ENCODE assay signal across 8 mouse cellular contexts in genomic region chr8:57569400-57569795, GRCm38 (mm10). TPM values are rescaled to one million over a fixed set of nuclear protein-coding genes. Genes with fewer than 3 reads are reported as not detected.
DNase-seq lines count a peak whose midpoint lies in the region; ATAC-seq and TF ChIP-seq lines count a peak whose summit lies in the region.
"Had no signal": no experiment of that assay in that cellular context is flagged by ENCODE, and none has a peak within 500 bp of the region (broad histone marks: within the 10 kb centered on the region; RNA-seq: fewer than 3 reads in every experiment).

No protein-coding gene starts in this region.

- TF ChIP-seq CTCF in left cerebral cortex, adult 2 months (IDR thresholded peaks at IDR 0.05) = peak; percentile 43

- H3K27me3 ChIP-seq in hindbrain, embryonic 13.5 days = no peaks in the 10 kb centered on the region
- no peaks in the 10 kb centered on the region for H3K27me3 ChIP-seq in neural tube, embryonic 14.5 days (ENCODE audit: control insufficient read depth, insufficient read depth, low read length)
- H3K27me3 ChIP-seq: heart, embryonic 15.5 days had no signal

- H3K27ac ChIP-seq in left cerebral cortex, adult 2 months = no peak overlapping the region
- H3K27ac ChIP-seq in hindbrain, embryonic 13.5 days = no peak overlapping the region
- H3K27ac ChIP-seq in neural tube, embryonic 14.5 days (ENCODE audit: low read depth, low read length) = no peak overlapping the region
- H3K27ac ChIP-seq: heart, embryonic 15.5 days had no signal

- DNase-seq in left cerebral cortex, adult 2 months (ENCODE audit: extremely low spot score in 1 of 2, low spot score in 2 of 2) = peak; percentile 25 to 50
- DNase-seq in left cerebral cortex, postnatal 10 days (ENCODE audit: extremely low spot score in 1 of 2, low spot score in 2 of 2) = no peak
- DNase-seq in cerebellum, postnatal 14 days = peak; percentile 56 to 67
- no peak for DNase-seq in urinary bladder, adult 2 months (ENCODE audit: low spot score)
- no peak for DNase-seq in lung, postnatal 10 days

- WGBS in hindbrain, embryonic 13.5 days = 57% methylated on average over 11 of the region's 11 CpGs
- WGBS in neural tube, embryonic 14.5 days = 53% methylated on average over 11 of the region's 11 CpGs

- ATAC-seq in hindbrain, embryonic 13.5 days (ENCODE audit: low FRiP score) = peak; percentile 47; the same call in 1 of the 2 replicates
- ATAC-seq in neural tube, embryonic 14.5 days (ENCODE audit: low read depth) = peak; percentile 38; the same call in 1 of the 2 replicates

- no peaks in the 10 kb centered on the region for H3K36me3 ChIP-seq in hindbrain, embryonic 13.5 days
- H3K36me3 ChIP-seq in neural tube, embryonic 14.5 days (ENCODE audit: control insufficient read depth, insufficient read depth, low read length) = no peaks in the 10 kb centered on the region
- H3K36me3 ChIP-seq: heart, embryonic 15.5 days had no signal

- no peaks in the 10 kb centered on the region for H3K9me3 ChIP-seq in hindbrain, embryonic 13.5 days
- H3K9me3 ChIP-seq in neural tube, embryonic 14.5 days (ENCODE audit: control insufficient read depth, low read length) = no peaks in the 10 kb centered on the region
- H3K9me3 ChIP-seq: heart, embryonic 15.5 days had no signal

- H3K4me2 ChIP-seq in hindbrain, embryonic 13.5 days = no peak overlapping the region
- H3K4me2 ChIP-seq in neural tube, embryonic 14.5 days (ENCODE audit: low read depth, low read length) = no peak overlapping the region
- H3K4me2 ChIP-seq: heart, embryonic 15.5 days had no signal

- H3K9ac ChIP-seq in hindbrain, embryonic 13.5 days = no peak overlapping the region
- H3K9ac ChIP-seq in neural tube, embryonic 14.5 days (replicated peaks; ENCODE audit: low read depth, low read length) = no peak overlapping the region
- H3K9ac ChIP-seq: heart, embryonic 15.5 days had no signal

- H3K4me3 ChIP-seq in left cerebral cortex, adult 2 months = no peak overlapping the region
- H3K4me3 ChIP-seq in hindbrain, embryonic 13.5 days = no peak overlapping the region
- no peak overlapping the region for H3K4me3 ChIP-seq in neural tube, embryonic 14.5 days (ENCODE audit: low read depth, low read length)
- H3K4me3 ChIP-seq: heart, embryonic 15.5 days had no signal

- intact Hi-C loops in left cerebral cortex, adult 2 months (cut with DNase I) = loop anchor here (10.0 kb wide), 1 partner anchor 315 kb away; no protein-coding TSS in a partner anchor
- intact Hi-C loops in left cerebral cortex, postnatal 10 days (cut with DNase I) = no loop called here

- peaks cover 25% of the 10 kb centered on the region for H3K4me1 ChIP-seq in hindbrain, embryonic 13.5 days (replicated peaks)
- peaks cover 12% of the 10 kb centered on the region; the same call in 1 of the 2 replicates for H3K4me1 ChIP-seq in neural tube, embryonic 14.5 days (ENCODE audit: control insufficient read depth, insufficient read depth, low read length)

RNA-seq across cellular contexts. Expression of gene Hmgb2, which starts 57.7 kb away (rescaled TPM):
- total RNA-seq in left cerebral cortex, adult 2 months (2021) = 1 to 10 TPM; 3.9 to 6.4 TPM
- 10 to 100 TPM; 13.1 to 15.5 TPM for total RNA-seq in left cerebral cortex, postnatal 10 days (2021)
- 115 and 140 TPM in 2 replicates for polyA plus RNA-seq in hindbrain, embryonic 13.5 days (2015; fragmentation: Nextera tagmentation; extraction: Ambion mirVana)
- polyA plus RNA-seq in neural tube, embryonic 14.5 days (2014; fragmentation: Nextera tagmentation; extraction: Ambion mirVana) = 24.7 and 52.8 TPM in 2 replicates
- polyA plus RNA-seq in urinary bladder, adult 2 months (2012; rRNA removed) = 15.4 and 20.4 TPM in 2 replicates

Comparison
In these comparisons a context has a peak if more than half of its experiments do, and no peak if none do; other contexts are left out.
1. DNase-seq: peak in left cerebral cortex, adult 2 months (2 of 2) and cerebellum, postnatal 14 days (2 of 2); none in left cerebral cortex, postnatal 10 days (0 of 2), urinary bladder, adult 2 months (single experiment) and lung, postnatal 10 days (single experiment).